15 mouse cellular contexts compared by ENCODE assay signal in the genomic region with DNA sequence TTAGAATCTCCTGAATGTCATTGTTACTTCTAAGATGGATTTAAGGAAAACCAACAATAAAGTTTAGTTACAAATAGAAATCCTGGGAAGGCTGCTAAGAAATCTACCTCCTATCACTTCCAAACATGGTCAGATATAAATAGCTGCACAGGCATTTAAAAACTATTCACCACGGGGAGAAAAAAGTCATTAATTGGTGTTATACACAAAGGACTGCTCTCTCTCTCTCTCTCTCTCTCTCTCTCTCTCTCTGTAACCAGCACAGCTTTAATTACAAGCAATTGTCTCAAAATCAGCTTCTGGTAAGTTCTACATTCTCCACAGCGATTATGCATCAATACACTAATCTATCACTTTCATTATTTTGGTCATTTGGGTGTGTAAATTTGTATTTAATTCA.
"Had no signal": no experiment of that assay in that cellular context is flagged by ENCODE, and none has a peak within 500 bp of the region (broad histone marks: within the 10 kb centered on the region; RNA-seq: fewer than 3 reads in every experiment).

No protein-coding gene starts in this region.

- H3K27ac ChIP-seq: neural tube, embryonic 13.5 days; neural tube, embryonic 15.5 days; stomach, embryonic 15.5 days; stomach, postnatal 0 days had no signal

- H3K9ac ChIP-seq: neural tube, embryonic 13.5 days; neural tube, embryonic 15.5 days; stomach, embryonic 15.5 days had no signal

- H3K4me3 ChIP-seq: neural tube, embryonic 13.5 days; neural tube, embryonic 15.5 days; stomach, embryonic 15.5 days had no signal

- H3K36me3 ChIP-seq: neural tube, embryonic 13.5 days; neural tube, embryonic 15.5 days; stomach, embryonic 15.5 days had no signal

- H3K4me2 ChIP-seq: neural tube, embryonic 13.5 days; neural tube, embryonic 15.5 days; stomach, embryonic 15.5 days had no signal

- H3K27me3 ChIP-seq: neural tube, embryonic 13.5 days; neural tube, embryonic 15.5 days; stomach, embryonic 15.5 days had no signal

- H3K4me1 ChIP-seq: neural tube, embryonic 13.5 days; neural tube, embryonic 15.5 days; stomach, embryonic 15.5 days had no signal

- H3K9me3 ChIP-seq: neural tube, embryonic 13.5 days; neural tube, embryonic 15.5 days; stomach, embryonic 15.5 days had no signal

- DNase-seq: retina, postnatal 1 day; right cerebral cortex, adult 18-20 months; right cerebral cortex, postnatal 14 days; right cerebral cortex, postnatal 25 days; spleen, adult 18-20 months; thymus, adult 18-20 months; thymus, adult 2 months; thymus, postnatal 14 days; thymus, postnatal 25 days; thymus, postnatal 36 days; thymus, postnatal 4 days had no signal
